In genomic region chr7:95974085-95974484, GRCm38 (mm10) we compare ENCODE assay signal across 25 mouse cellular contexts.
DNase-seq lines count a peak whose midpoint lies in the region; ATAC-seq and TF ChIP-seq lines count a peak whose summit lies in the region.
"Had no signal": no experiment of that assay in that cellular context is flagged by ENCODE, and none has a peak within 500 bp of the region (broad histone marks: within the 10 kb centered on the region; RNA-seq: fewer than 3 reads in every experiment).

No protein-coding gene starts in this region.

- WGBS in forebrain, embryonic 14.5 days: 37% methylated on average over 2 of the region's 2 CpGs
- WGBS in forebrain, embryonic 12.5 days: 45% methylated on average over 2 of the region's 2 CpGs
- 45% methylated on average over 2 of the region's 2 CpGs for WGBS in kidney, postnatal 0 days
- 58% methylated on average over 2 of the region's 2 CpGs for WGBS in lung, postnatal 0 days

- no peak overlapping the region for H3K9ac ChIP-seq in forebrain, embryonic 14.5 days (ENCODE audit: low read length)
- no peak overlapping the region for H3K9ac ChIP-seq in forebrain, embryonic 12.5 days
- no peak overlapping the region for H3K9ac ChIP-seq in kidney, postnatal 0 days (ENCODE audit: low read depth, low read length)
- H3K9ac ChIP-seq in lung, postnatal 0 days (replicated peaks; ENCODE audit: low read depth): no peak overlapping the region
- H3K9ac ChIP-seq: embryonic facial prominence, embryonic 12.5 days; embryonic facial prominence, embryonic 15.5 days; heart, embryonic 12.5 days; heart, embryonic 15.5 days; hindbrain, embryonic 13.5 days had no signal

- peak; percentile 5 for DNase-seq in forebrain, embryonic 14.5 days (ENCODE audit: low spot score)
- peak; percentile 12 for DNase-seq in kidney, postnatal 0 days (ENCODE audit: low spot score)
- no peak for DNase-seq in kidney, postnatal 10 days
- DNase-seq in lung, postnatal 36 days: peak; percentile 15
- no peak for DNase-seq in lung, postnatal 0 days (ENCODE audit: low spot score)
- DNase-seq in cerebellum, adult 18-20 months: no peak
- DNase-seq: adrenal gland, adult 2 months; adrenal gland, postnatal 14 days; cerebellum, adult 11-12 months; cerebellum, adult 9-10 months; cerebellum, postnatal 14 days; gastrocnemius, postnatal 10 days; gastrocnemius, postnatal 36 days; heart, postnatal 10 days; heart, postnatal 36 days had no signal

- H3K9me3 ChIP-seq in forebrain, embryonic 14.5 days (replicated peaks; ENCODE audit: control insufficient read depth, low read length): no peaks in the 10 kb centered on the region; the same call in 1 of the 2 replicates
- H3K9me3 ChIP-seq in forebrain, embryonic 12.5 days: no peaks in the 10 kb centered on the region
- no peaks in the 10 kb centered on the region for H3K9me3 ChIP-seq in kidney, postnatal 0 days (replicated peaks; ENCODE audit: low read length)
- H3K9me3 ChIP-seq in lung, postnatal 0 days (ENCODE audit: low read length): no peaks in the 10 kb centered on the region
- H3K9me3 ChIP-seq: embryonic facial prominence, embryonic 12.5 days; embryonic facial prominence, embryonic 15.5 days; heart, embryonic 12.5 days; heart, embryonic 15.5 days; hindbrain, embryonic 10.5 days; hindbrain, embryonic 13.5 days had no signal

- no peaks in the 10 kb centered on the region for H3K36me3 ChIP-seq in forebrain, embryonic 14.5 days (ENCODE audit: control insufficient read depth, insufficient read depth, low read length)
- H3K36me3 ChIP-seq in forebrain, embryonic 12.5 days (replicated peaks): no peaks in the 10 kb centered on the region
- H3K36me3 ChIP-seq in kidney, postnatal 0 days (ENCODE audit: insufficient read depth, low read length): no peaks in the 10 kb centered on the region
- no peaks in the 10 kb centered on the region for H3K36me3 ChIP-seq in lung, postnatal 0 days (ENCODE audit: insufficient read depth, low read length)
- H3K36me3 ChIP-seq: embryonic facial prominence, embryonic 12.5 days; embryonic facial prominence, embryonic 15.5 days; heart, embryonic 12.5 days; heart, embryonic 15.5 days; hindbrain, embryonic 10.5 days; hindbrain, embryonic 13.5 days had no signal

- no peaks in the 10 kb centered on the region for H3K27me3 ChIP-seq in forebrain, embryonic 14.5 days (replicated peaks; ENCODE audit: control insufficient read depth, insufficient read depth, low read length)
- H3K27me3 ChIP-seq in forebrain, embryonic 12.5 days: 0 out of 2 replicates have a peak, but pooled peaks cover 4% of the 10 kb centered on the region
- no peaks in the 10 kb centered on the region for H3K27me3 ChIP-seq in kidney, postnatal 0 days (ENCODE audit: insufficient read depth, low read length)
- no peaks in the 10 kb centered on the region for H3K27me3 ChIP-seq in lung, postnatal 0 days (replicated peaks; ENCODE audit: insufficient read depth, low read length)
- H3K27me3 ChIP-seq: embryonic facial prominence, embryonic 12.5 days; embryonic facial prominence, embryonic 15.5 days; heart, embryonic 12.5 days; heart, embryonic 15.5 days; hindbrain, embryonic 13.5 days; Patski had no signal

- 0 out of 2 replicates have a peak, but pooled peaks cover 2% of the 10 kb centered on the region for H3K4me1 ChIP-seq in forebrain, embryonic 14.5 days (ENCODE audit: control insufficient read depth, insufficient read depth, low read length)
- H3K4me1 ChIP-seq in forebrain, embryonic 12.5 days: no peaks in the 10 kb centered on the region
- H3K4me1 ChIP-seq in kidney, postnatal 0 days (replicated peaks; ENCODE audit: insufficient read depth, low read length): no peaks in the 10 kb centered on the region
- no peaks in the 10 kb centered on the region for H3K4me1 ChIP-seq in lung, postnatal 0 days (ENCODE audit: insufficient read depth, low read depth, low read length)
- H3K4me1 ChIP-seq: embryonic facial prominence, embryonic 12.5 days; embryonic facial prominence, embryonic 15.5 days; heart, embryonic 15.5 days; hindbrain, embryonic 10.5 days; hindbrain, embryonic 13.5 days had no signal

- no peak for TF ChIP-seq EP300 in lung, postnatal 0 days (IDR thresholded peaks at IDR 0.05)

- TF ChIP-seq CTCF in kidney, postnatal 0 days (IDR thresholded peaks at IDR 0.05; ENCODE audit: low read depth): no peak
- TF ChIP-seq CTCF in lung, postnatal 0 days (IDR thresholded peaks at IDR 0.05): no peak

- no peak overlapping the region for H3K4me3 ChIP-seq in forebrain, embryonic 14.5 days (ENCODE audit: low read depth, low read length)
- no peak overlapping the region for H3K4me3 ChIP-seq in forebrain, embryonic 12.5 days (replicated peaks)
- no peak overlapping the region for H3K4me3 ChIP-seq in kidney, postnatal 0 days (replicated peaks; ENCODE audit: low read depth, low read length)
- no peak overlapping the region for H3K4me3 ChIP-seq in lung, postnatal 0 days (ENCODE audit: low read depth, low read length)
- H3K4me3 ChIP-seq: embryonic facial prominence, embryonic 12.5 days; embryonic facial prominence, embryonic 15.5 days; heart, embryonic 12.5 days; heart, embryonic 15.5 days; hindbrain, embryonic 10.5 days; hindbrain, embryonic 13.5 days had no signal

- H3K4me2 ChIP-seq in forebrain, embryonic 14.5 days (ENCODE audit: low read length): no peak overlapping the region
- H3K4me2 ChIP-seq in forebrain, embryonic 12.5 days: no peak overlapping the region
- H3K4me2 ChIP-seq in kidney, postnatal 0 days (ENCODE audit: low read length): no peak overlapping the region
- no peak overlapping the region for H3K4me2 ChIP-seq in lung, postnatal 0 days (replicated peaks; ENCODE audit: low read depth, low read length)
- H3K4me2 ChIP-seq: embryonic facial prominence, embryonic 12.5 days; embryonic facial prominence, embryonic 15.5 days; heart, embryonic 12.5 days; heart, embryonic 15.5 days; hindbrain, embryonic 13.5 days had no signal

- ATAC-seq in forebrain, embryonic 14.5 days: no peak
- no peak; the same call in 1 of the 2 replicates for ATAC-seq in forebrain, embryonic 12.5 days (ENCODE audit: low FRiP score)
- no peak for ATAC-seq in kidney, postnatal 0 days (replicated peaks; ENCODE audit: low FRiP score, low read depth)
- ATAC-seq in lung, postnatal 0 days: no peak; the same call in 1 of the 2 replicates
- ATAC-seq: forebrain, embryonic 16.5 days; hindbrain, embryonic 16.5 days had no signal

- H3K27ac ChIP-seq in forebrain, embryonic 14.5 days (ENCODE audit: low read depth, low read length): no peak overlapping the region
- H3K27ac ChIP-seq in forebrain, embryonic 12.5 days: no peak overlapping the region
- H3K27ac ChIP-seq in kidney, postnatal 0 days: no peak overlapping the region
- no peak overlapping the region for H3K27ac ChIP-seq in lung, postnatal 0 days (ENCODE audit: low read length)
- H3K27ac ChIP-seq: embryonic facial prominence, embryonic 12.5 days; embryonic facial prominence, embryonic 15.5 days; heart, embryonic 15.5 days; hindbrain, embryonic 10.5 days; hindbrain, embryonic 13.5 days had no signal

Comparison
In these comparisons a context has a peak if more than half of its experiments do, and no peak if none do; other contexts are left out.
1. DNase-seq: peak in forebrain, embryonic 14.5 days (single experiment), kidney, postnatal 0 days (single experiment) and lung, postnatal 36 days (single experiment); none in kidney, postnatal 10 days (single experiment), lung, postnatal 0 days (single experiment) and cerebellum, adult 18-20 months (0 of 2).